Mouse (Mus musculus) cortical plate, adult 2 months (tissue): ENCODE measurements around the gene Fhit.

ENCODE experiments used
- CTCF ChIP-seq: fragments of 200-500 bp; IDR thresholded peaks from 2 replicates; pipeline ENCODE4 v1.5.1; 2011; ENCODE audit warnings: mild to moderate bottlenecking, control low read depth, low read length; ENCODE audit not compliant: insufficient read depth; ENCODE audit errors: extremely low read depth
- POLR2A ChIP-seq: fragments of 200-500 bp; IDR thresholded peaks from 2 replicates; pipeline ENCODE4 v1.6.1; 2011; ENCODE audit warnings: mild to moderate bottlenecking, low read length, control low read depth; ENCODE audit not compliant: insufficient read depth; ENCODE audit errors: extremely low read depth

- TF ChIP-seq CTCF (no peak), POLR2A (no peak)
These were observed 449.9 kb downstream of the Fhit start for GRCm38 (mm10) chr14:10711841-10712521.
